Mouse (Mus musculus): ENCODE data around the gene Spin2e. TPM values are rescaled to one million over a fixed set of nuclear protein-coding genes. Genes with fewer than 3 reads are reported as not detected.

Gene Spin2e
- polyA plus RNA-seq (2015; fragmentation: Nextera tagmentation; extraction: Ambion mirVana), result not detected in 2 replicates

GRCm38 (mm10) chrX:31618820-31619219, at the start of gene Spin2e:
Spin2e (minus strand) TSS chrX:31618920.

DNA sequence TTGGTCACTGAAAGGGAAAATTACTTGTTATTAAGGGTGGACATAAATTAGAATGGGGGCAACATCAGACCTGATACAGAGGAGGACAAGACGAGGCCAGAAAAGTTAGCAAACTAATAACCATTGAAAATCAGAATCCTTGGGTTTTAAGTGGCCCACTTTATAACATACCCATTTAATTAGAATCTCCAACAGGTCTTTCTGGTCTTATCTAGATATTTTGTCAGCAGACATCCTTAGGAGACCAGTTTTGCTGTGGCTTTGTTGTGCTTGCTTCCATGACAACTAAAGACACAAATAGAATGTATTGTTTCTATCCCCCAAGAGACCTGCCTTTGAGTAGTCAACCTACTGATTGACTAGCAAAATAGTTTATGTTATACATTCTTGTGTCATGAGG, 44.5 kb downstream of the Spin2e start, which contains the start of gene Gm21883:
Gene Gm21883 (minus strand): TSS at position 101 of the 400 bp plus-strand sequence.

Other genes with a start within 250 kb of the Spin2e start
- not detected in 2 replicates for gene Btbd35f19, start 235.0 kb downstream of the Spin2e start, polyA plus RNA-seq (2015; fragmentation: Nextera tagmentation; extraction: Ambion mirVana)
- gene Gm21883, start 44.6 kb downstream of the Spin2e start, polyA plus RNA-seq (2015; fragmentation: Nextera tagmentation; extraction: Ambion mirVana), result not detected in 2 replicates
- gene Btbd35f25, start 98.2 kb upstream of the Spin2e start, polyA plus RNA-seq (2015; fragmentation: Nextera tagmentation; extraction: Ambion mirVana), result not detected in 2 replicates

All from adrenal gland, postnatal 0 days (tissue).